Mouse (Mus musculus) retina, postnatal 7 days (tissue): ENCODE data around the gene Adamtsl5.

Experiments used
- DNase-seq: peaks from one replicate; pipeline ENCODE4 v3.0.0-alpha.2; 2012; ENCODE audit warnings: low read depth, low spot score

Adamtsl5 gene

DNA sequence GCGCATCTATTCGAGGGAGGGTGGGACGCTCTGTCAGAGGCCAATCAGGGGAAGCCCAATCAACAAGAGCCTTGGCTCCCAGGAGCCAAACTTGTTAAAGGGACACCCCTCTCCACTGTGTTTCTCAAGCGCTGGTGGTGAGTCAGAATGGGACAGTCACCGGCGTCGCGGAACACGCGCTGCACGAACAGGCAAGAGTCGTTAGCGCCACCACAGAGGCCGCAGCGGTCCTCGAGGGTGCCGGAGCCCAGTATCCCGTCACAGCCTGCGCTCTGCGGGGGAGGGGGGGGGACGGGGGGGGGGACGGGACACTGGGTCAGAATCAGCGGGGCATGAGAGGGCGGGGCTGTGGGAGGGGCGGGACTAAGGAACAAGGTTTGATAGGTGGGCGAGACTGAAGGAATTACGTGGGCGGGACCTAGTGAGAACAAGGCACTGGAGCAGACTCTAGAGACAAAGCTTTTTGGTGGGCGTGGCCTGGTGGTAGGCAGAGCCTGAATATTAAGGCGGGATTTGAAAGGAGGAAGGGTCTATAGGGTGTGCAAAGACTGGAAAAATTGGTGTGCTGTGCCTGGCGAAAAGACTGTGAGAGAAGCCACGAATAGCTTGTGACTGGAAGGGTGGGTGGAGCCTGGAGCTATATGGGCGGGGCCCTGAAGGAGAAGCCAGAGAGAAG, 5.3 kb downstream of the Adamtsl5 start:
- no peak for DNase-seq

DNA sequence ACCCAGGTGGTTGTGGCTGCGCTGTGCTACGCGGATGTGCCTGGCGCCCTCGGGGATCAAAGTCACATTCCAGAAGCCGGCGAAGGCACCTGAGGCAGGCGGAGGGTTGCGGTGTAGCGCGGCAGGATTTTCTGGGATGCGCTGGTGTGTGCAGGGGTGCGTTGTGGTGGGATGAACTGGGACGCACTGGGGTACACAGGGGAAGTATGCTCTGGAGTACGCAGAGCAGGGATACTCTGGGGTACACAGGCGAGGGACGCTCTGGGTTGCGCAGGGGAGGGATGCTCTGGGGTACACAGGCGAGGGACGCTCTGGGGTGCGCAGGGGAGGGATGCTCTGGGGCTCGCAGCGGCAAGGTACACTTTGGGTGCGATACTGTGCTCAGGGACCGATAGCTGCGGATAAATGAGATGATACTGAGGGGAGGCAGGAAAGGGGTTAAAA, 5.9 kb downstream of the Adamtsl5 start:
- no peak for DNase-seq

DNA sequence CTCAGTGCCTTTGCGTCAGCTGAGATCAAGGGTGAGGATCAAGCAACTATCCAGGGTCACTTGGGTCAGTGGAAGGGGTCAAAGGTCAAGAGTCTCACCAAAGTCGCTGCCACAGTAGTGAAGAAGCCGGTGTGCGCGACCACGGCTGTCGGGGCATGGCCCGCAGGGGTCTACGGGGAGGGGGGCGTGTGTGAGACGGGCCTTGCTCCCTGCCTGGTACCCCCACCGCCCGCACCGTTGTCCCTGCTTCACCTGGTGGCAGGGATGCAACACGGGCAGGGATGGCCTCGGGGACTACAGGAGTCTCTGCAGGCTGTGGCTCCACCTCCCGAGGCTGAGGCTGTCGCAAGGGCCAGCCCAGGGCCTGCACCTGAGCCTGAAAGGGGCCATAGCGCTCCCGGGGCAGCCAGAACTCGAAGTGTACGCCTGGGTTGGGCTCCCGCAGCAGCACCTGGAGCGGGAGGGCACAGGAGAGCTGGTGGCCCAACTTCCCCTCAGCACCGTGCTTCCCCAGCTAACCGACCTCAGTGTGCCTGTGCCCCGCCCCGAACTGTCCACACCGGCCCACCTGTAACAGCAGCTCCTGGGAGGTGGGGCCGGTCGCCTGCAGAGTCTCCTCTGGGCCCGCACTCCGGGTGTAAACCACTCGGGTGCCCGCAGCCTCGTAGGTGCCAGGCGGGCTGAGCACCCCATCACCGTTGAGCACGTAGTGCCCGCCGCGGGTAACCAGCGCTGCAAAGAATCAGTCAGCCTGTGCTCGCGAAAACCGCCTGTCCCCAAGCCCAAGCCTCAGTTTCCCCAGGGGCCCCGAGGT, 6.5 kb downstream of the Adamtsl5 start:
- no peak for DNase-seq

DNA sequence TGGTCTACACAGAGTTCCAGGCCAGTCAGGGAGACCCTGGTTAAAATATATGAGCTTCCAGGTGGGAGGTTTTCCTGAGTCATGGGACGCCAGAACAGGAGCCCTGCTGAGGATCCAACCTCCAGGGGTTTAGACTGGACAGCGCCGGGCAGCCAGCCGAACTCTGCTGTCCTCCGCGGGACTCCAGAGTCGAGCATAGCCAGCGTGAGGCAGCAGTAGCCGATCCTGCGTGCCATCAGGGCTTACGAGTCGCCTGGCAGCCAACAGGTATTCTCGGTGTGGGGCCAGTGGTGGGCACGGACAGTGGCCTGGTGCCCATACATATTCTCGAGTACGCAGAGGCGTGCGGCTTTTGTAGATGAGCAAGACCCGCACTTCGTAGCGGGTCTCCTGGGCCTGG, 7.2 kb downstream of the Adamtsl5 start:
- no peak for DNase-seq

DNA sequence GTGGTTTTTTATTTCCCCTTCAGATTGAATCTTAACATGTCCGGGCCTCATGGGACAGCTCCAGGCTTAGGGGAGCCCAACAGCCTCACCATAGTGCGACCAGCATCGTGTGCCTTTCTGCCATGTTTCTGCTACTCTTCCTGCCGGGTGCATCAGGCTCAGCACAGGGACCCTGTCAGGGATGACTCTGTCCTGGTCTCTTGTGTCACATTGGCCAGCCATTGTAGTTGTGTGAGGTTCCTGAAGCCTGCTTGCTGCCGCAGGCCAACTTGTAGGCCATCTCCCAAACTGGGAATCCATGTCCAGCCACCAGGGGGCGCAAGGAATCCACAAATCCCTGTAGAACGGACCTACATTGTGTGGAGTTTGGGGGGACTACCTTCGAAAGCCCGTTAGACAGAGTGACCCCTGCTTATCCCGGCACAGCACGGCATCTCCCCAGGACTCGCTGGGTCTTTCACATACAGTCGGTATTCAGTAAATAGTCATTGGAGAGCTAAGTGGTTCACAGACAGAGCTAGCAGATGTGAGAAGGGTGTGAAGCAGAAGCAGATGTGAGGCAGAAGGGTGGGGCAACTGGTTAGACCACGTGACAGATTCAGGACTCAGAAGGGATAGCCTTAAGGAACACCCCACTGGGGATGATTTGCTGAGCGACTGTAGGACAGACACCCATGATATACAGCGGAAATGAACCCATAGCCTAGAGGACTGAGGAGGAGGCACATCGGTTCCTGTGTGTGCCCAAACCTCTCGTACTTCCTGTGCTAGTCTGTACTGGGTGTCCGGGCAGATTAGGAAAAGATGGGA, 8.1 kb downstream of the Adamtsl5 start:
- DNase-seq = peak; percentile 79

DNA sequence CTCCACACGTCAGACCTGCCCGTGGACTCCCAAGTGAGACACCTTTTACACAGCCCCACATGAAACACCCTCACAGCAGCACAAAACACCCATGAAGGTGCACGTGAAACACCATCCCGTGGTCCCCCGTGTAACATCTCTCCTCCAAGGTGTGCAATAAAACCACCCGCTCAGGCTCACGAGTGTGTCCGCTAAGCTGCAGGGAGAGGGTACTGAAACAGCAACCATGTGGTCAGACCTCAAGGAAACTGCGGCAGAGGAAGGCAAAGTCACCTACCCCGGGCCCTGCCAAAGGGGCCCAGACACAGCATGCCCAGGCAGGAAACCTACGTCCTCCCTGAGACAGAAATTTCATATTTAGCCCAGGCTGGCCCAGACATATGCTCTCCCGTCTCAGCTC, 11.9 kb downstream of the Adamtsl5 start:
- no peak for DNase-seq

DNA sequence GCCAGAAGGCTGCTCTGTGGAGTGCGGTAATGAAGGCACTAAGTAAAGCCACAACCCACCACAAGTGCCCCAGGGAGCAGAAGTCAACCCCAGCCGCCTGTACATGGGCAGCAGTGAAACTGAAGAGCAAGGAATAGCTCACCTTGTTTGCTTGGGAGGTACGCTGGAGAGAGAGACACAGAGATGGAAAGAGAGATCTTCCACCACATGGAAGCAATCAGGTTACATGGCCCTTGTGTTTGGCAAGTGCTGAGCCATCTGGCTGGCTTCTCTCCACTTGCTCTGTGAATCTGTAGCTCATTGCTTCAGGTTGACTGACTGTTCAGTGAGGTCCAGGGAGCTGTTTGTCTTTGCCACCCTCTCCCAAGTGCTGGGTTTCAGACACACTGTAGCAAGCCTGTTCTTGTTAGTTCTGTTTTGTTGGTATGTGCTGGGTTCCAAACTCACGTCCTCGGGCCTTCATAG, 15.7 kb downstream of the Adamtsl5 start:
- DNase-seq = no peak

DNA sequence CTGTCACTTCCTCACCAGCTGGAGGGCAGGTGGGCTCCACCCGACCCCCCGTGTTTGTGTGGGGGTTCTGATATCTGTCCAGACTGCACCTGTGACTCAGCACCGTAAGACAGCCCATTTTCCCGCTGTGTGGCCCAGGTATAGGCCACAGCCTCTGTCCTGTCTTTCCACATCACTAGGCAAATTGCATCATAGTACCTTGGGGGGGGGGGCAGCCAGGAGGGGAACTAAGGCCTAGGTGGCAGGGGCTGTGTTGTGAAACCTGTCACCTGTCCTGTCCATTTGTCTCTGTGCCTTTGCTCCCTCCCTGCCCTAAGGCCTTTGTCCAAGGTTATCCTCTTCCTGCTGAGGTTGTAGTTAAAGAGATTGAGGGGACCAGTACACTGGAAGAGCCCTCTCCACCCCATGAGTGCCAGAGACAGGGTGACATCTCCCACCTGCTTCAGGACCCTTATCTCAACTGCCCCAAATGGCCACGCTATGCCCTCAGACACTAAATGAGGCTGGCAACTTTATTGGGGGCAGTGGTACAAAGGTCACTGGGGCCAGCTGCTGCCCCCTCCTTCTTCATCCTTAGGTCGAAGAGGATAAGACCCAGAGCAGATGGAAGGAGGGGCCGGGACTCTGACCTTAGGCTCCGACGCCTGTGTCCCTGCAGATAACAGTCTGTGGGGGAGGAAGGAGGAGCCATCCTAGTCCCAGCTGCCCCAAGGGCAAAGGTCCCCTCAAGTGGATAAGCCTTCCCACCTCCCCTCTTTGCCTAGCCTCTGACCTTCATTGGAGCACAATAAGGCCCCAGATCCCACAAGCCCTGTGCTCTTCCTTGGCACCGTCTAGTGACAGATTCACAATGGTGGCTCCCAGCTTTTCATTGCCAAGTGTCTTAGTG, 16.3 kb downstream of the Adamtsl5 start:
- peak; percentile 63 for DNase-seq

DNA sequence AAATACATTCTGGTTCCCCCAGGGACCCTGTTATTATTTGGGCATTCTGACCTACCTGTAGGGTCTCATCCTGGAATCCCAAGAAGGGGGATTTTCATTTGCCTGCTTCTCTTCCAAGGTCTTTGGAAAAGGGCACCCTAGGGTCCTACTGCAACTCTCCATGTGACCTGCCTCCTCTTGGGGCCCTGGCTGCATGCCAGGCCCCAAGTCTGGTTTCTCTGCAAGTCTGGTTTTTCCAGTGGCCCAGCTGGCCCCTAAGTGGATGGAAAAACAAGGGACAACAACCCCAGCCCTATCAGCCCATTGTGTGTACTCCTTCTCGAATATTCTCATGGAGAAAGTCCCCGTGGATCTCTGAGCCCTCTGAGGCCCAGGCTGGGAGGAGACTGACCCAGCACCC, 17.3 kb downstream of the Adamtsl5 start:
- DNase-seq = no peak

DNA sequence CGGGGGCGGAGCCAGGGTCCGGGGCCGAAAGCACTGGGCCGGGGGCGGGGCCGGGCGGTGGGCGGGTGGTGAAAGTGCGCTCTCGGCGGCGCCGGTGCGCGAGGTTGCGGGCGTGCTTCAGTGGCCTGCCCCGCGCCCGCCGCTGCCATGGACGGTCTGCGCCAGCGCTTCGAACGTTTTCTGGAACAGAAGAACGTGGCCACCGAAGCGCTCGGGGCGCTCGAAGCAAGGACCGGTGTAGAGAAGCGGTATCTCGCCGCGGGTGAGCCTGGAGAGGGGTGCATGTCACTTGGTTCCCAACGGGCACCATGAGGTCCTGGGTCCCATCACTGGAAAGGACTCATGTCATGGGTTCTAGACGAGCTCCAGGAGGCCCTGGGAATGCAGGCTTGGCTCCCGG, 18.1 kb downstream of the Adamtsl5 start:
- no peak for DNase-seq

DNA sequence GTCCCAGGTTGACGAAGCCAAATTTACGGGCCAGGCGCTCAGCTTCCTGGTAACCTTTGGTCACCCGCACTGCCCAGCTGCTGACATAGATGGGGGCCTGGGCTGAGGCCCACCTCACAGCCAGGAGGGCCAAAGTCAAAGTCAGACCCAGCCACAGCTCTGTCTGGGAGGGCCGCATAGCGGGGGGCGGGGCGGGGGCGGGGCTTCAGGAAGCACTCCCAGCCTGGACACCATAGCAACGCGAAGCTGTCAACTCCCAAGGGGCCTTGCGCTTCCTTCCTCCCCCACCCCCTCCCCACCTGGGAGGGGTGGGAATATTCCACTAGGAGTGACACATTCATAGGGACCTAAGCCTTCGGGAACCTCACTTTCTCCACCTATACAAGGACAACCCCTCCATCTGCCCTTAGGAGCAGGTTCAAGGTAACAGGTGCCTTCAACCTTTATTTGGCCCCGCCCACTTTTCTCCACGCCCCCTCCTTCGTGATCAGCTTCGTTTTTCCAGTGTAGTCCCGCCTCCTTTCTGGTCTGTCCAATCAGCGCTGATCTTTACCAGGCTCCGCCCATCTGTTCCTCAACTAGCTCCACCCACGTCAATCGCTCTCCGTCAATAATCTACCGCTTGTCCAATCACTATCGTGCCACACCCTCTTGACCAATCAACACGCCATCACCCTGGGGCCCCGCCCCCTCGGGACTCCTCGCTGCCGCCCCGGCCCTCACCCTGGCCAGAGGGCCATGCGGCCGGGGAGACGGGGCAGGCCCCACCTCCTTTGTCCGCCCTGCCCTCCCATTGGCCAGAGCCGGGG, 18.7 kb downstream of the Adamtsl5 start, which contains the start of the genes Pcsk4 and Reep6:
TSS of gene Pcsk4 (minus strand) at position 226 of the 809 bp plus-strand sequence.
TSS of gene Reep6 (plus strand) at position 681 of the 809 bp plus-strand sequence.
- DNase-seq = peak; percentile 98

DNA sequence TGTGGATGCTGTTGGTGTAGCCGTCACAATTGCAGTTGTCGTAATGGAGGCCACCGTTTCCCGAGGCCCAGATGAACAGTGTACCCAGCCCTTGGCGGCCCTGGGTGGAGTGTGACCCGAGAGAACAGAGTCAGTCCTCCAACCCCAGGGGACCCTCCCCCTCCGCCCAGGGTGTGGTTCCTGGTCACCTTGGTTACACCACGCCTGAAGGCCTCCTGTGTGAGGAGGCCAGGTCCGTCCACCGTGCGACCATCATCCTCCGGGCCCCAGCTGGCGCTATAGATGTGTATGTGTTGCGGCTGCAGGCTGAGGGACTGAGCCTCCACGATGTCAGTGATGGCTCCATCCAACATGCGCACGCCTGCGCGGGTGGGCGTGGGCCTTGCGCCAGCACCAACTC, 23.2 kb downstream of the Adamtsl5 start:
- DNase-seq = no peak

DNA sequence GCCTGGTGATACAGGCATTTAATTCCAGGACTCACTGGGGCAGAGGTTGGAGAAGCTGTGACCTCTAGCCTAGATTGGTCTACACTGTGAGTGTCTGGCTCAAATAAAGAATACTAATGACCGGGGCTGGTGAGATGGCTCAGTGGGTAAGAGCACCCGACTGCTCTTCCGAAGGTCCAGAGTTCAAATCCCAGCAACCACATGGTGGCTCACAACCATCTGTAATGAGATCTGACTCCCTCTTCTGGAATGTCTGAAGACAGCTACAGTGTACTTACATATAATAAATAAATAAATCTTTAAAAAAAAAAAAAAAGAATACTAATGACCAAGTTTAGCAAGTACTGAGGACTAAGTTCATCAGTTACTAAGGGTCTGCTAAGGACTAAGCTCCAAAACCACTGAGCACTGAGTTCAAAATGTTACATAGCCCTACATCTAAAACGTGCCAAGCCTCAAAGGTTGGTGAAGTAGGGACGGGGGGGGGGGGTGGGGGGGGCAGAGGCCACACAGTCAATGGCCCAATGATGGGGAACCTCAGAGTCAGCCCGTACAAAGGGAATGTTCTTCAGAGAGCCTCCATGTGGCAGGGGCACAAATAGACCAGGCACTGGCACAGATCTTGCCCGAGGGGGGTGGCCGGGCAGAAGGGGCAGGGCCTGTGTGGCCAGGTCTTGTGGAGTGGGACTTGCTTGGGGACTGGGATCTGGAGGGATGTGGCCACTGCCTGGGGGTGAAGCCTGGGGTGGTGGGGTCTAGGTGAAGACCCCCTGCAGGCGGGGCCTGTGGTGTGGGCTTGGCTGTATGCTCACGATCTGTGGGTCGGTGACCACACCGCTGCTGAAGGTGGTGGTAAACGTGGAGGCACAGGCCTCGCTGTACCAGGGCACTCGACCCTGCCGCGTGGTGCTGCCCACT, 23.8 kb downstream of the Adamtsl5 start:
- DNase-seq = no peak

DNA sequence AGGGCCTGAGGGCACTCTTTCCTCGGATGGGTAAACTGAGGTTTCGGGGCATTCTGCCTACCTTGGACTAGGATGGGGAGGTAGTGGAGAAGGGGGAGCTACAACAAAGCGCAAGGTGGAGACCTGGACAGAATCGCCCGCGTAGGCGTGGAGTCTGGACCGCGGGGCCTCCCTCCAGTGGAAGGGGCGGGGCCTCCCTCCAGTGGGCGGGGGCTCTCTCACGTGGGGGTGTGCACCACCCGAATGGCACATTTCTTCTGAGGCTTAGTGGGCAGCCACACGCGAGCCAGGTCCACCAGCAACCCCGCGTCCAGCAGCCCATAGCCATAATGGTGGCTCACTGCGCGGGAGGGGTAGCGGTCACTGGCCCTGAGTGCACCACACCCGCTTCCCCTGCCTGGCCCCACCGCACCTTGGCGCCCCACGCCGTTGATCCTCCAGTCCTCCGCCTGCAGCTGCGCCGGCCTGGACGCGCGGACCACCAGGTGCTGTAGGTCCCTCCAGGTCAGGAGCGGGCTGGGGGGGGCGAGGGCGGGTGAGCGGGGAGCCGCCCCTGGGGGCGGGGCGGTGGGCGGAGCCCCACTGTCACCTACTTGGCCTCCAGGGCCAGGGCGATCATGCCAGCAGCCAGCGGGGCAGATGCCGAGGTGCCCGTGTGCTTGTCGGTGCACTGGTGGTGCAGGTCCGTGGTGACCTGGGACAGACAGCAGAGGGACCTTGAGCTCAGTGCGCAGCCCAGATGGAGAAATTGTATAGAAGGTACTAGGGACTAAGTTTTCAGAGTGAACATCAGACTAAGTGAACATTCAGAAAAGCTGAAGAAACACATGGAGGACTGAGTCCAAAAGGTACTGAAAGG, 24.7 kb downstream of the Adamtsl5 start:
- DNase-seq = peak; percentile 62

DNA sequence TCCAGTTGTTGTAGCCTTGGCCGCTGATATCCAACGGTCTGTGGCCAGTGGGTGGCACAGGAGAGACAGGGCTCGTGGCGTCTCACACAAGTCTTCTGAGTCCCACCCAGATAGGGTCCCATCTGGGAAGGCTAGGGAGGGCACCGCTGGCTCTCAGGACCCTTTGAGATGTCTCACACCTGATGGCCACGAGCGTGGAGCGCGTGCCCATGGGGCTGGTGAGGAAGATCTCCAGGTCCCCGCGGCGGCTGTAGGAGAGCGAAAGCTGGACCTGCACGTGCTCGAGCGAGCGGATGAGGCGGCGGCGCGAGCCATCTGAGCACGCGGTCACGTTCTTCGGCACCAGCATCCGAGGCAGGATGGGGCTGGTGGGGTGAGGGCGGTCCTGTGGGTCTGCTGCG, 25.4 kb downstream of the Adamtsl5 start:
- no peak for DNase-seq

DNA sequence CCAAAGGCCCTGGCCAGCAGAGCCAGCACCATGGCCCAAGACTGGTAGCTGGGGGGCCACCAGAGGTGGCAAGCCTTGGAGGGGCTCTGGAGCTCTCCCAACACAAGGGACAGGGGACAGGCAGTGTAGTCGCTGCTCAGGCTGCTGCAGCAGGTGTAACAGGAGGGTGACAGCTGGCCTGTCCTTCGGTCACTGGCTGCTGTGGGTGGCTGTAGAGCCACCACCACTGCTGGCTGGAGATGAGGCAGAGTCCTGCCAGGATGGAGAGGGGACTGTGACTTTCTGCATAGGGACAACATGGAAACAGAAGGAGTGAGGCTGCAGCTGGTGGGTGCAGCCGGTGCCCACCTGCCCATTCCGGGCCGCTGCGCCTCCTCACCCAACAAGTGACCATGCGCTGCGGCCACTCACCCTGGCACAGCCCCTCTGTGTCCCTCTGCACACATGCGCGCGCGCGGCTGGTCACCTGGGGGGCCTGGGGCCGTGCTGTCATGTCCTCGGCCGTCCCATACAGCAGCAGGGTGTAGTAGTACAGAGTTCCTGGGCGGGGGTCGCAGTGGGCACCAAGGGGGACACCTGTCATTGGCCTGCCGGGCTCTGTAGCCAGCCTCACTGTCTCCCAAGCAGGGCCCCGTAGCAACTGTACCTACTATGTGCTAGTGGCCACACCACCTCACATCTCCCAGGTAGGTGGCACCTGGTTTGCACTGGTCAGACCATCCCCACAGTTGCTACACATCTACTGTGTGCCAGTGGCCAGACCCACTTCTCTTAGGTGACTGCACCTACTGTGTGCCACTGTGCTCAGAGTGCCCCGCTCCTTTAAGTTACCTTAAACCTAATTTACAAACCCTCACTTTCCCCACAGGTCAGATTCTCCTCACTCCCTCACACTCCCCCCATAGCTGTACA, 26.3 kb downstream of the Adamtsl5 start:
- DNase-seq = no peak
